Mouse (Mus musculus) kidney, embryonic 16.5 days (tissue): ENCODE measurements around the gene Lefty1. TPM values are rescaled to one million over a fixed set of nuclear protein-coding genes. Genes with fewer than 3 reads are reported as not detected.
A peak's percentile ranks its signal among the peaks of the same experiment; 100 is the strongest.
"Not testable (repeated sequence)": the region's sequence is repeated elsewhere in the genome, so short reads cannot be mapped to it uniquely, and the experiment has no call there.

ENCODE experiments used
- ATAC-seq: fragments of 200-750 bp; cut with Nextera tagmentation; 2 replicates; pipeline ENCODE4 v1.8.0; 2017; ENCODE audit warnings: moderate TSS enrichment; ENCODE audit not compliant: low FRiP score, low TSS enrichment
- H3K27ac ChIP-seq: fragments of 300-500 bp; sonication (generic); 2 replicates; pipeline ENCODE4 v1.5.1; 2014; ENCODE audit warnings: low read length
- H3K27me3 ChIP-seq: fragments of 300-500 bp; sonication (generic); 2 replicates; pipeline ENCODE4 v1.6.1; 2014; ENCODE audit warnings: low read length, control low read depth, mixed read lengths; ENCODE audit not compliant: insufficient read depth
- H3K36me3 ChIP-seq: fragments of 300-500 bp; sonication (generic); 2 replicates; pipeline ENCODE4 v1.6.1; 2014; ENCODE audit warnings: low read length, control low read depth, mixed read lengths; ENCODE audit not compliant: insufficient read depth
- H3K4me1 ChIP-seq: fragments of 300-500 bp; sonication (generic); 2 replicates; pipeline ENCODE4 v1.6.1; 2014; ENCODE audit warnings: low read length, control low read depth, mixed read lengths; ENCODE audit not compliant: insufficient read depth
- H3K4me2 ChIP-seq: fragments of 300-500 bp; sonication (generic); replicated peaks from 2 replicates; pipeline ENCODE4 v1.6.1; 2014; ENCODE audit warnings: low read depth, low read length
- H3K4me3 ChIP-seq: fragments of 300-500 bp; sonication (generic); 2 replicates; pipeline ENCODE4 v1.5.1; 2014; ENCODE audit warnings: mild to moderate bottlenecking, low read length
- H3K9ac ChIP-seq: fragments of 300-500 bp; sonication (generic); replicated peaks from 2 replicates; pipeline ENCODE4 v1.6.1; 2014; ENCODE audit warnings: low read length
- H3K9me3 ChIP-seq: fragments of 300-500 bp; sonication (generic); 2 replicates; pipeline ENCODE4 v1.6.1; 2016; ENCODE audit warnings: low read length, control low read depth
- WGBS: fragments of 180-500 bp; shearing (Covaris S2); extraction: QIAGEN DNeasy Blood & Tissue Kit; methylation state at CpG from one replicate; pipeline ENCODE4 v1.1.7; 2014; 5-methylcytosine and 5-hydroxymethylcytosine counted together
- polyA plus RNA-seq: library from polyadenylated mRNA; unstranded; fragments of >200 nt; fragmentation: Nextera tagmentation; extraction: Ambion mirVana; gene quantifications from 2 replicates; pipeline ENCODE4 v1.2.1, GENCODE M21; 2015

Gene Lefty1
- 1.2 TPM in 2 replicates for polyA plus RNA-seq

DNA sequence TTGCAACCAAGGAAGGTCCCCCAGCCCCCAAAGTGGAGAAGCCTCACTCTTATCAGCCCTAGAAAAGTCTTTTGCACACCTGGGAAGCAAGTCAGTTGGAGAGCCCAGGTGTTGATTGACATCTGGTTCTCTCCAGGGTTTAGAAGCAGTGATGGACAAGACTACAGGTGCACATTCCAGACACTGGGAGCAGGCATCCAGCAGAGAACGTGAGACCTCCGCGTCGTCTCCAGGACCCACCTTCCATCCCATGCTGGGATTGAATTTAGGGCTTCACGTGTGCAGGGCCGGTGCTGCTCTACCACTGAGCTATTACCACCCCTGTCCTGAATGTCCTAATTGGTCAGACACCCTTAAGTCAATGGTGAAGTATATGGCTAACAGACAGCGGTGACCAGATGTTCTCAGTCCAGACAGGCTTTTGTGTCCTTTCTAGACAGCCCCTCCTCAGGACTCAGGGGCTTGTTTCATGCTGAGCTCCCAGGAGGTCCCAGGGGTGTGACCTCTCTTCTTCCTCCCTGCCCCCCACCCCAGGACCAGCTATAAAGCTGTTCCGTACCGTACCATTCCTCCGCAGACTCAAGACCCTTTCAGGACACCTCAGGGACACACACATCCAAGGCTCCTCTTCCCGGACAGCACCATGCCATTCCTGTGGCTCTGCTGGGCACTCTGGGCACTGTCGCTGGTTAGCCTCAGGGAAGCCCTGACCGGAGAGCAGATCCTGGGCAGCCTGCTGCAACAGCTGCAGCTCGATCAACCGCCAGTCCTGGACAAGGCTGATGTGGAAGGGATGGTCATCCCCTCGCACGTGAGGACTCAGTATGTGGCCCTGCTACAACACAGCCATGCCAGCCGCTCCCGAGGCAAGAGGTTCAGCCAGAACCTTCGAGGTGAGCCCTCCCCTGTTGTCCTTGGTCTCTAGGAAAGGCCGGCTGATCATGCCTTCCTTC is at the start of gene Lefty1:
TSS of gene Lefty1 (plus strand) at position 556 of the 953 bp plus-strand sequence.
- Histone ChIP-seq H3K9me3 (no peaks in the 10 kb centered on the region), H3K36me3 (no peaks in the 10 kb centered on the region), H3K27me3 (peaks cover 43% of the 10 kb centered on the region), H3K4me1 (no peaks in the 10 kb centered on the region), H3K27ac (no peak within 1 kb of the TSS), H3K4me2 (no peak within 1 kb of the TSS), H3K9ac (no peak within 1 kb of the TSS), H3K4me3 (no peak within 1 kb of the TSS)
- no peak for ATAC-seq
- WGBS: 12% methylated on average over 21 of the region's 21 CpGs

DNA sequence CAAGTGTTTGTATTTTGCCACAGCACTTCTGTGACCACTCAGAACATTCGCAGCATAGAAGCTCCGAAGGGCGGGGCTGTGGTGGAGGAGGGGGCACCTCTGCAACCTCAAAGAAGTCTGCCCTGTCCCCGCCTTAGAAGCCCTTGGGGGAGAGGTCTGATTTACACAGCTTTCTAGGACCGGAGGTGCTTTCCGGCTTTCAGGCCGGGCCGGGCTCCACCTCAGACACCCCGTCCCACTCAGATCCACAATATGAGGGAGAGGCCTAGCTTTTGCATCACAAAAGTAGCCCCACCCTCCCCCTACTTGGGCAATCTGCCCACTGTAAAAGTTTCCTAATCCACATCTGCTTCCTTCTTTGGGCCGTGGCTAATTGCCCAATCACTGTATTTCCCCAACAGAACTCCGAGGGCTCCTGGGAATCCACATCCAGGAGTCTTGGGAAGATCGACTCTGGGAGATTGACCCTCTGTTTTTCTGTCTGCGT is 46.2 kb upstream of the Lefty1 start:
- H3K4me1 ChIP-seq: peaks cover 17% of the 10 kb centered on the region
- no peaks in the 10 kb centered on the region for H3K36me3 ChIP-seq
- peak overlapping the region; percentile 41 for H3K4me2 ChIP-seq
- no peak overlapping the region for H3K27ac ChIP-seq
- peak; percentile 72 for ATAC-seq
- H3K9me3 ChIP-seq: no peaks in the 10 kb centered on the region
- peaks cover 9% of the 10 kb centered on the region for H3K27me3 ChIP-seq
- H3K4me3 ChIP-seq: peak overlapping the region; percentile 20
- WGBS: 5% methylated on average over 13 of the region's 13 CpGs
- H3K9ac ChIP-seq: peak overlapping the region; percentile 31

DNA sequence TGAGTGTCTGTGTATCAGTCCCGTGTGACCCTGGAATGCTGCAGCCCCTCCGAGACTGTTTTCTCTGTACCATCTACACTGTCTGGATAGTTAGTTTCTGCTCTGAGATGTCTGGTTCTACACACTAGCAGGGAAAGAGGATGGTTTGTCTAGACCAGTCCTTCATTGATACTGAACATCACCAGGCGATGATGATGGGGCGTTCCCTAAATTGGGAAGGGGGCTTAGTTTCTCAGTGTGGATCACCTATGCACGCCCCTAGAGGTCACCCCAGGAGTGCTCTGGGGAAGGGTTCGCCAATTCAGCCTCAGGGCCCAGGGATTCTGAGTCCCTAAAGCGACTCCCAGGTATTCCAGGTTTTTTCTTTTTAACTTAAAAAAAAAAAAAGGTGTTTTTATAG is 45.6 kb upstream of the Lefty1 start:
- Histone ChIP-seq H3K4me1 (peaks cover 12% of the 10 kb centered on the region), H3K4me2 (peak overlapping the region; percentile 41; the same call in 1 of the 2 replicates), H3K27ac (no peak overlapping the region), H3K36me3 (no peaks in the 10 kb centered on the region), H3K27me3 (peaks cover 14% of the 10 kb centered on the region), H3K9me3 (no peaks in the 10 kb centered on the region), H3K4me3 (peak overlapping the region; percentile 20; the same call in 1 of the 2 replicates), H3K9ac (no peak overlapping the region)
- 0 out of 2 replicates have a peak, but pooled peaks have one; percentile 21 for ATAC-seq
- 38% methylated on average over 7 of the region's 7 CpGs for WGBS

DNA sequence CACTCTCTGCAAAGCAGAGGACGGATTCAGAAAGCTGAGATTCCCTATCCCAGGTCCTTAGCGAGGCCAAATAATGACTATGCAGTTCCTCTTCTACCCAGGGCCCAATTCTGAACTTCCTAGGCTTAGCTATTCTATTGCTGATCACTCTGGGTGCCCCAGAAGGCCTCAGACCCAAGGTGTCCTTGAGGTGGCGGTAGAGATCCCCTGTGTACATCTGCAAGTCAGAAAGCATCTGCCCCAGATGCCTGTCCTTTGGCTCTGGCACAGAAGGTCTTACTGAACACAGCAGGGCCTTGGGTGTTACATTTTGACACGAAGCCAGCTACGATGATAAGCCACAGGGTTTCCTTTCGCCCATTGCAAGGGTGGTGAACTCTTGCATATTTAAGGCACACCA is 45.0 kb upstream of the Lefty1 start:
- Histone ChIP-seq H3K4me1 (peaks cover 11% of the 10 kb centered on the region), H3K4me3 (no peak overlapping the region), H3K27ac (no peak overlapping the region), H3K4me2 (no peak overlapping the region), H3K9me3 (no peaks in the 10 kb centered on the region), H3K36me3 (no peaks in the 10 kb centered on the region), H3K27me3 (peaks cover 20% of the 10 kb centered on the region), H3K9ac (no peak overlapping the region)
- ATAC-seq: no peak
- 46% methylated on average over 6 of the region's 6 CpGs for WGBS

DNA sequence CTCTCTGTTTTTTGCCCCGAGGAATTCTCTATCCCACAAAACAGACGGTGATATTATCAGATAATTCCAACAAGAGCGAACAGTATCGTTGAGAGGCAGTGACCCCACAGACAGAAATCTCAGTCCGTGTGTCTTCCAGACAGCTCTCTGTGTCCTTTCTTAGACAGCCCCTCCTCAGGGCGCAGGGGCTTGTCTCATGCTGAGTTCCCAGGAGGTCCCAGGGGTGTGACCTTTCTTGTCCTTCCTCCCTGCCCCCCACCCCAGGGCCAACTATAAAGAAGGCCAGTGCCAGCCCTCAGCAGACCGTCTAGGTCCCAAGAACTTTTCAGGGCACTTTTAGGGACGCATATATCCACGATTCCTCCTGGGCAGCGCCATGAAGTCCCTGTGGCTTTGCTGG is 42.0 kb upstream of the Lefty1 start, which contains the start of gene Lefty2:
TSS of gene Lefty2 (plus strand) at position 301 of the 400 bp plus-strand sequence.
- H3K4me3 ChIP-seq: no peak within 1 kb of the TSS
- H3K9ac ChIP-seq: no peak within 1 kb of the TSS
- H3K36me3 ChIP-seq: no peaks in the 10 kb centered on the region
- no peak within 1 kb of the TSS for H3K27ac ChIP-seq
- WGBS: 63% methylated on average over 10 of the region's 10 CpGs
- ATAC-seq: no peak
- peaks cover 26% of the 10 kb centered on the region for H3K27me3 ChIP-seq
- H3K4me2 ChIP-seq: peak within 1 kb of the TSS; percentile 36; the same call in 1 of the 2 replicates
- no peaks in the 10 kb centered on the region for H3K9me3 ChIP-seq
- peaks cover 11% of the 10 kb centered on the region for H3K4me1 ChIP-seq

DNA sequence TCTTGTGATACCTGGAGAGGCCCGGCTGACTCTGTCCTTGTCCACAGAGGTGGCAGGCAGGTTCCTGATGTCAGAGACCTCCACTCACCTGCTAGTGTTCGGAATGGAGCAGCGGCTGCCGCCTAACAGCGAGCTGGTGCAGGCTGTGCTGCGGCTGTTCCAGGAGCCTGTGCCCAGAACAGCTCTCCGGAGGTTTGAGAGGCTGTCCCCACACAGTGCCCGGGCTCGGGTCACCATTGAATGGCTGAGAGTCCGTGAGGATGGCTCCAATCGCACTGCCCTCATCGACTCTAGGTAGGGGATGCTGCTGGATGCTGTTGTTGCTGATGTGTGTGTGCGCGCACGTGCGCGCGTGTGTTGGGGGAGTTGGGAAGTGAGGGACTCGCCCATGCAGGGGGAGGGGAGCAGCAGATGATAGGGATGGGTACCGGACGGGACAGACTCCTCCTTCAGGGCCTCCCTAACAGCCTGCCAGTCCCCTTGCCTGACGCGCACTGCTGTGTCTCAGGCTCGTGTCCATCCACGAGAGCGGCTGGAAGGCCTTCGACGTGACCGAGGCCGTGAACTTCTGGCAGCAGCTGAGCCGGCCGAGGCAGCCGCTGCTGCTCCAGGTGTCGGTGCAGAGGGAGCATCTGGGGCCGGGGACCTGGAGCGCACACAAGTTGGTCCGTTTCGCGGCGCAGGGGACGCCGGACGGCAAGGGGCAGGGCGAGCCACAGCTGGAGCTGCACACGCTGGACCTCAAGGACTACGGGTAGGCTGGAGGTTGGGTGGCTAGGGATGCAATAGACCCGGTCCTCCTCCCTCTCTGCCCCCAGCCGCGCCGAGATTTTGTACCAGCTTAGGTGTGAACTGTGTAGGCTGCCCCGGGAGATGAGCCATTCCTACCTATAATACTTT is 40.5 kb upstream of the Lefty1 start:
- H3K4me2 ChIP-seq: peak overlapping the region; percentile 36
- peak overlapping the region; percentile 27 for H3K4me3 ChIP-seq
- not testable (repeated sequence) for H3K9me3 ChIP-seq, H3K9ac ChIP-seq, H3K4me1 ChIP-seq, H3K36me3 ChIP-seq, H3K27ac ChIP-seq
- peak; percentile 43; the same call in 1 of the 2 replicates for ATAC-seq
- WGBS: 8% methylated on average over 45 of the region's 51 CpGs
- peaks cover 26% of the 10 kb centered on the region for H3K27me3 ChIP-seq

DNA sequence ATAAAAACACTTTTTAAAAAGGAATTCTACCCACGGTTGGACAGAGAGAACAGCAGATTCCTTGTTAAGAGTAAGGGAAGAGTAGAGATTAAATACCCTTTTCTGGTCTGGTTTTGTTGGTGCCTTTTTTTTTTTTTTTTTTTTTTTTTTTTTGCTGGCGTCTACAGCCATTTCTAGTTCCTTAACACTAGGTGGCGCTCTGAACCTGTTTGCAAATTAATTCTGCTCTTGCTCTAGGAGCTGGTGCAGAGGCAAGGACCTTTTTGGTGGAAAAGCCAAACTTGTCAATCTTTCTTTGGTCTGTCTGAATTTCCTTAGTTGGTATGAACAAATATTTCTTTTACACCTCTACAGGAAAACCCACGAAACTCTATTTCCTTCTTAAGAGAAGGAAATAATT is 33.7 kb upstream of the Lefty1 start:
- H3K36me3 ChIP-seq: 0 out of 2 replicates have a peak, but pooled peaks cover 3% of the 10 kb centered on the region
- no peak overlapping the region for H3K27ac ChIP-seq
- no peaks in the 10 kb centered on the region for H3K9me3 ChIP-seq
- H3K9ac ChIP-seq: no peak overlapping the region
- H3K4me3 ChIP-seq: no peak overlapping the region
- peaks cover 18% of the 10 kb centered on the region for H3K4me1 ChIP-seq
- WGBS: 2% methylated on average over 4 of the region's 4 CpGs
- ATAC-seq: no peak
- no peaks in the 10 kb centered on the region for H3K27me3 ChIP-seq
- no peak overlapping the region for H3K4me2 ChIP-seq

DNA sequence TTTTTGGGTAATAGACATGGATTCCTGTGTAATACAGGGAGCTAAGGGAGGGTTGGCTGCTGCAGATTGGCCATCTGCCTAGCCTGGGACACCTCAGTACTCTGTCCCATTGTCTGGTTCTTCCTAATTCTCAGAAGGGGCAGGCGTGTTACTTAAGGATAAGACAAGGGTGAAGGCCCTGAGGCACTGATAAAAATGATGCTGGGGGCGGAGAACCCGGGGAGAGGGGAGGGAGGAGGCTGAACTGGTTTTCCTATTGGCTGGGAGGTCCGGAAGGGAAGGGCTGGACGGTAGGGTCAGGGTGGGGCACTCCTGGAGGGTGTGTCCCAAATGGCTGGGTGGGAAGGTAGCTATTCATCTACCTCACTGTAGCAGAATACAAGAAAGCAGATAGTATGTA is 31.9 kb upstream of the Lefty1 start:
- ATAC-seq: no peak

DNA sequence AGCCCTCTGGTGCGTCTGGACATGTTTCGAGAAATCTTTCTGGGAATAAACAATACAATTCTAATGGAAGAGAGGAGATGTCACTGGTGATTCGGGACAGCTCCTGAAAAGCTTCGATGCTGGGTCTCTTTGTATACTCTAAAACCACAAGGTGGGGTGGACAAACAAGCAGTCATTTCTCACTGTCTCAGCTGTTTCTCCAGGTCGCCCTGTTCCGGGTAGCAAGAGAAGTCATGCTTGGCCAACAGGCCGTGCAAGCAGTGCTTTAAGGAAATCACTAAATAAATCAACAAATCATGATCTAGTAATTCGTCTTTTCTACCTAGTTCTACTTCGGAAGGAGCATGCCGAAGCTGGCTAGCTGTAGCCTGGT is 31.2 kb upstream of the Lefty1 start:
- WGBS: 20% methylated on average over 10 of the region's 10 CpGs
- ATAC-seq: peak; percentile 54; the same call in 1 of the 2 replicates

More for the DNA sequence above, 31.9 kb upstream of the Lefty1 start:
- 40% methylated on average over 5 of the region's 5 CpGs for WGBS
- Histone ChIP-seq H3K27ac (no peak overlapping the region), H3K4me3 (no peak overlapping the region), H3K4me2 (no peak overlapping the region), H3K9me3 (no peaks in the 10 kb centered on the region), H3K4me1 (peaks cover 18% of the 10 kb centered on the region), H3K27me3 (no peaks in the 10 kb centered on the region), H3K36me3 (peaks cover 20% of the 10 kb centered on the region), H3K9ac (no peak overlapping the region)

More for the DNA sequence above, 31.2 kb upstream of the Lefty1 start:
- Histone ChIP-seq H3K27me3 (no peaks in the 10 kb centered on the region), H3K4me3 (peak overlapping the region; percentile 88), H3K9me3 (no peaks in the 10 kb centered on the region), H3K36me3 (peaks cover 27% of the 10 kb centered on the region), H3K4me1 (peaks cover 18% of the 10 kb centered on the region), H3K9ac (peak overlapping the region; percentile 69), H3K27ac (peak overlapping the region; percentile 94), H3K4me2 (peak overlapping the region; percentile 89)
